Mouse (Mus musculus) hindbrain, embryonic 14.5 days (tissue): ENCODE measurements at regions not wholly inside any gene's neighbourhood (a gene's known extent, or its start where the extent isn't known, plus 50 kb on each side); places are given as distances from the start of the nearest gene placed in this dataset.

Source experiments
- ATAC-seq: fragments of 200-750 bp; cut with Nextera tagmentation; 2 replicates; pipeline ENCODE4 v1.8.0; 2017; ENCODE audit warnings: moderate number of reproducible peaks, mild to moderate bottlenecking, moderate TSS enrichment, moderate library complexity; ENCODE audit not compliant: low FRiP score
- DNase-seq: peaks from one replicate; pipeline ENCODE4 v3.0.0-alpha.2; 2015; ENCODE audit warnings: low spot score
- H3K27ac ChIP-seq: fragments of 300-500 bp; sonication (generic); 2 replicates; pipeline ENCODE4 v1.5.1; 2014; ENCODE audit warnings: mild to moderate bottlenecking, moderate library complexity
- H3K27me3 ChIP-seq: fragments of 300-500 bp; sonication (generic); 2 replicates; pipeline ENCODE4 v1.6.1; 2014; ENCODE audit warnings: mild to moderate bottlenecking, low read length, mixed read lengths; ENCODE audit not compliant: control insufficient read depth, insufficient read depth
- H3K36me3 ChIP-seq: fragments of 300-500 bp; sonication (generic); replicated peaks from 2 replicates; pipeline ENCODE4 v1.6.1; 2014; ENCODE audit not compliant: control insufficient read depth, insufficient read depth
- H3K4me1 ChIP-seq: fragments of 300-500 bp; sonication (generic); replicated peaks from 2 replicates; pipeline ENCODE4 v1.6.1; 2014; ENCODE audit warnings: antibody characterized with exemption, low read length, mixed read lengths; ENCODE audit not compliant: control insufficient read depth, insufficient read depth
- H3K4me2 ChIP-seq: fragments of 300-500 bp; sonication (generic); replicated peaks from 2 replicates; pipeline ENCODE4 v1.6.1; 2014; ENCODE audit warnings: mild to moderate bottlenecking, moderate library complexity
- H3K4me3 ChIP-seq: fragments of 300-500 bp; sonication (generic); replicated peaks from 2 replicates; pipeline ENCODE4 v1.5.1; 2014; ENCODE audit warnings: mild to moderate bottlenecking, low read length
- H3K9ac ChIP-seq: fragments of 300-500 bp; sonication (generic); 2 replicates; pipeline ENCODE4 v1.6.1; 2014
- H3K9me3 ChIP-seq: fragments of 300-500 bp; sonication (generic); 2 replicates; pipeline ENCODE4 v1.6.1; 2016; ENCODE audit warnings: low read length; ENCODE audit not compliant: control insufficient read depth
- WGBS: fragments of 180-500 bp; shearing (Covaris S2); extraction: QIAGEN DNeasy Blood & Tissue Kit; methylation state at CpG from one replicate; pipeline ENCODE4 v1.1.7; 2014; 5-methylcytosine and 5-hydroxymethylcytosine counted together

- no peaks in the 10 kb centered on the region for H3K4me1 ChIP-seq
- no peaks in the 10 kb centered on the region for H3K36me3 ChIP-seq
- H3K4me2 ChIP-seq: no peak overlapping the region
- H3K9ac ChIP-seq: no peak overlapping the region
- no peak for ATAC-seq
- H3K27ac ChIP-seq: no peak overlapping the region
- H3K4me3 ChIP-seq: no peak overlapping the region
- H3K27me3 ChIP-seq: no peaks in the 10 kb centered on the region
- 91% methylated on average over 3 of the region's 3 CpGs for WGBS
- DNase-seq: no peak
- H3K9me3 ChIP-seq: no peaks in the 10 kb centered on the region
These were observed 183.5 kb upstream of the Arhgap20 start for GRCm38 (mm10) chr9:51581601-51582000.

GRCm38 (mm10) chr9:51593707-51594106 lies 171.4 kb upstream of the Arhgap20 start:
- H3K36me3 ChIP-seq: no peaks in the 10 kb centered on the region
- no peak overlapping the region for H3K27ac ChIP-seq
- no peak overlapping the region for H3K4me3 ChIP-seq
- 75% methylated on average over 3 of the region's 3 CpGs for WGBS
- no peaks in the 10 kb centered on the region for H3K4me1 ChIP-seq
- no peak overlapping the region for H3K4me2 ChIP-seq
- no peak overlapping the region for H3K9ac ChIP-seq
- no peak for DNase-seq
- no peaks in the 10 kb centered on the region for H3K9me3 ChIP-seq
- ATAC-seq: no peak
- no peaks in the 10 kb centered on the region for H3K27me3 ChIP-seq

GRCm38 (mm10) chr9:51598706-51599105 lies 166.4 kb upstream of the Arhgap20 start:
- H3K9ac ChIP-seq: no peak overlapping the region
- no peaks in the 10 kb centered on the region for H3K36me3 ChIP-seq
- H3K4me3 ChIP-seq: no peak overlapping the region
- no peaks in the 10 kb centered on the region for H3K4me1 ChIP-seq
- no peak for ATAC-seq
- H3K4me2 ChIP-seq: no peak overlapping the region
- H3K9me3 ChIP-seq: no peaks in the 10 kb centered on the region
- DNase-seq: no peak
- 73% methylated on average over 2 of the region's 2 CpGs for WGBS
- no peaks in the 10 kb centered on the region for H3K27me3 ChIP-seq
- H3K27ac ChIP-seq: no peak overlapping the region

GRCm38 (mm10) chr9:51608158-51608557 lies 157.0 kb upstream of the Arhgap20 start:
- no peaks in the 10 kb centered on the region for H3K27me3 ChIP-seq
- 83% methylated on average over 1 of the region's 1 CpGs for WGBS
- DNase-seq: no peak
- H3K4me2 ChIP-seq: no peak overlapping the region
- H3K9me3 ChIP-seq: no peaks in the 10 kb centered on the region
- ATAC-seq: no peak
- no peak overlapping the region for H3K9ac ChIP-seq
- no peaks in the 10 kb centered on the region for H3K4me1 ChIP-seq
- H3K27ac ChIP-seq: no peak overlapping the region
- H3K36me3 ChIP-seq: no peaks in the 10 kb centered on the region
- H3K4me3 ChIP-seq: no peak overlapping the region

- no peaks in the 10 kb centered on the region for H3K9me3 ChIP-seq
- H3K27me3 ChIP-seq: no peaks in the 10 kb centered on the region
- no peak overlapping the region for H3K27ac ChIP-seq
- ATAC-seq (no peak), DNase-seq (no peak)
- no peaks in the 10 kb centered on the region for H3K36me3 ChIP-seq
- H3K4me2 ChIP-seq: no peak overlapping the region
- no peak overlapping the region for H3K4me3 ChIP-seq
- WGBS: 92% methylated on average over 6 of the region's 6 CpGs
- no peak overlapping the region for H3K9ac ChIP-seq
- H3K4me1 ChIP-seq: no peaks in the 10 kb centered on the region
These were observed 156.3 kb upstream of the Arhgap20 start for GRCm38 (mm10) chr9:51608697-51609456.

GRCm38 (mm10) chr9:51626156-51626555 lies 139.0 kb upstream of the Arhgap20 start:
- 82% methylated on average over 4 of the region's 4 CpGs for WGBS
- Histone ChIP-seq H3K4me3 (no peak overlapping the region), H3K4me2 (no peak overlapping the region), H3K27me3 (no peaks in the 10 kb centered on the region), H3K27ac (no peak overlapping the region), H3K36me3 (no peaks in the 10 kb centered on the region), H3K9ac (no peak overlapping the region), H3K4me1 (no peaks in the 10 kb centered on the region), H3K9me3 (no peaks in the 10 kb centered on the region)
- DNase-seq (no peak), ATAC-seq (no peak)

- WGBS: 91% methylated on average over 2 of the region's 2 CpGs
- H3K9ac ChIP-seq: no peak overlapping the region
- no peak for ATAC-seq
- H3K4me1 ChIP-seq: peaks cover 14% of the 10 kb centered on the region; the same call in 1 of the 2 replicates
- no peak overlapping the region for H3K4me3 ChIP-seq
- H3K27me3 ChIP-seq: no peaks in the 10 kb centered on the region
- no peak overlapping the region for H3K4me2 ChIP-seq
- no peaks in the 10 kb centered on the region for H3K9me3 ChIP-seq
- H3K27ac ChIP-seq: peak overlapping the region; percentile 86
- H3K36me3 ChIP-seq: no peaks in the 10 kb centered on the region
- DNase-seq: no peak
These were observed 129.0 kb upstream of the Arhgap20 start for GRCm38 (mm10) chr9:51636097-51636496.

GRCm38 (mm10) chr9:51636559-51637127 lies 128.5 kb upstream of the Arhgap20 start:
- Histone ChIP-seq H3K4me1 (peaks cover 14% of the 10 kb centered on the region; the same call in 1 of the 2 replicates), H3K9ac (no peak overlapping the region), H3K9me3 (no peaks in the 10 kb centered on the region), H3K27me3 (no peaks in the 10 kb centered on the region), H3K27ac (peak overlapping the region; percentile 86), H3K36me3 (no peaks in the 10 kb centered on the region), H3K4me3 (no peak overlapping the region), H3K4me2 (no peak overlapping the region)
- DNase-seq (no peak), ATAC-seq (peak; percentile 51; the same call in 1 of the 2 replicates)
- 68% methylated on average over 1 of the region's 1 CpGs for WGBS

GRCm38 (mm10) chr9:51637131-51637920 lies 127.8 kb upstream of the Arhgap20 start:
- H3K9ac ChIP-seq: no peak overlapping the region
- H3K27ac ChIP-seq: peak overlapping the region; percentile 79
- WGBS: 46% methylated on average over 6 of the region's 6 CpGs
- no peaks in the 10 kb centered on the region for H3K27me3 ChIP-seq
- no peak overlapping the region for H3K4me2 ChIP-seq
- DNase-seq (peak; percentile 48), ATAC-seq (no peak)
- H3K4me1 ChIP-seq: peaks cover 14% of the 10 kb centered on the region; the same call in 1 of the 2 replicates
- no peak overlapping the region for H3K4me3 ChIP-seq
- H3K9me3 ChIP-seq: no peaks in the 10 kb centered on the region
- H3K36me3 ChIP-seq: no peaks in the 10 kb centered on the region
